Mouse (Mus musculus): ENCODE measurements around the gene Usp19. TPM values are rescaled to one million over a fixed set of nuclear protein-coding genes. Genes with fewer than 3 reads are reported as not detected.

The Usp19 gene
- total and polyA plus RNA-seq, 3 experiments: 44.7 to 197 (median 87.7) TPM

- no peaks in the 10 kb centered on the region for H3K9me3 ChIP-seq (replicated peaks)
- no peaks in the 10 kb centered on the region for H3K27me3 ChIP-seq (ENCODE audit: insufficient read depth, low read length)
- ATAC-seq (ENCODE audit: extremely low read depth, insufficient number of reproducible peaks, low FRiP score, poor library complexity, severe bottlenecking) (no peak), DNase-seq (ENCODE audit: low spot score) (peak; percentile 41)
- H3K4me1 ChIP-seq (ENCODE audit: insufficient read depth, low read depth, low read length): peaks cover 62% of the 10 kb centered on the region
- H3K36me3 ChIP-seq (replicated peaks): peaks cover 38% of the 10 kb centered on the region
- H3K4me3 ChIP-seq (ENCODE audit: low read depth, low read length): peak overlapping the region; percentile 76
- peak; percentile 12; the same call in 1 of the 2 replicates for TF ChIP-seq TAL1 (conservative IDR thresholded peaks at IDR 0.05; ENCODE audit: low read depth, low read length)
- TF ChIP-seq GATA2 (IDR thresholded peaks at IDR 0.05; ENCODE audit: borderline replicate concordance, low read depth, low read length): no peak
Measured at GRCm38 (mm10) chr9:108451519-108452160, 38.8 kb upstream of the Usp19 start.

- Histone ChIP-seq H3K4me3 (ENCODE audit: low read depth, low read length) (peak overlapping the region; percentile 76), H3K27me3 (ENCODE audit: insufficient read depth, low read length) (no peaks in the 10 kb centered on the region), H3K4me1 (ENCODE audit: insufficient read depth, low read depth, low read length) (peaks cover 64% of the 10 kb centered on the region), H3K36me3 (replicated peaks) (peaks cover 37% of the 10 kb centered on the region), H3K9me3 (replicated peaks) (no peaks in the 10 kb centered on the region)
- DNase-seq (ENCODE audit: low spot score) (peak; percentile 82), ATAC-seq (ENCODE audit: extremely low read depth, insufficient number of reproducible peaks, low FRiP score, poor library complexity, severe bottlenecking) (peak; percentile 64)
- TF ChIP-seq GATA1 (IDR thresholded peaks at IDR 0.05; ENCODE audit: borderline replicate concordance, low read length) (no peak), GATA2 (IDR thresholded peaks at IDR 0.05; ENCODE audit: borderline replicate concordance, low read depth, low read length) (no peak), CTCF (IDR thresholded peaks at IDR 0.05; ENCODE audit: low read depth, low read length) (peak; percentile 88), TAL1 (conservative IDR thresholded peaks at IDR 0.05; ENCODE audit: low read depth, low read length) (no peak), POLR2AphosphoS5 (IDR thresholded peaks at IDR 0.05; ENCODE audit: insufficient replicate concordance, low read depth, low read length) (no peak)
Measured at GRCm38 (mm10) chr9:108452291-108452906, 38.0 kb upstream of the Usp19 start.

- Histone ChIP-seq H3K4me1 (ENCODE audit: insufficient read depth, low read depth, low read length) (peaks cover 68% of the 10 kb centered on the region), H3K27me3 (ENCODE audit: insufficient read depth, low read length) (no peaks in the 10 kb centered on the region), H3K36me3 (replicated peaks) (peaks cover 32% of the 10 kb centered on the region), H3K4me3 (ENCODE audit: low read depth, low read length) (peak overlapping the region; percentile 76; the same call in 1 of the 2 replicates), H3K9me3 (replicated peaks) (no peaks in the 10 kb centered on the region)
- DNase-seq (ENCODE audit: low spot score) (no peak), ATAC-seq (ENCODE audit: extremely low read depth, insufficient number of reproducible peaks, low FRiP score, poor library complexity, severe bottlenecking) (no peak)
- no peak for TF ChIP-seq POLR2AphosphoS5 (IDR thresholded peaks at IDR 0.05; ENCODE audit: insufficient replicate concordance, low read depth, low read length)
- TF ChIP-seq TAL1 (conservative IDR thresholded peaks at IDR 0.05; ENCODE audit: low read depth, low read length): no peak
- TF ChIP-seq GATA2 (IDR thresholded peaks at IDR 0.05; ENCODE audit: borderline replicate concordance, low read depth, low read length): no peak
- no peak for TF ChIP-seq CTCF (IDR thresholded peaks at IDR 0.05; ENCODE audit: low read depth, low read length)
- no peak for TF ChIP-seq GATA1 (IDR thresholded peaks at IDR 0.05; ENCODE audit: borderline replicate concordance, low read length)
Measured at GRCm38 (mm10) chr9:108452911-108453310, 37.5 kb upstream of the Usp19 start.

GRCm38 (mm10) chr9:108453458-108453857 is 36.9 kb upstream of the Usp19 start:
- no peaks in the 10 kb centered on the region for H3K27me3 ChIP-seq (ENCODE audit: insufficient read depth, low read length)
- TF ChIP-seq CTCF (IDR thresholded peaks at IDR 0.05; ENCODE audit: low read depth, low read length): no peak
- no peak for TF ChIP-seq GATA2 (IDR thresholded peaks at IDR 0.05; ENCODE audit: borderline replicate concordance, low read depth, low read length)
- TF ChIP-seq GATA1 (IDR thresholded peaks at IDR 0.05; ENCODE audit: borderline replicate concordance, low read length): no peak
- TF ChIP-seq TAL1 (conservative IDR thresholded peaks at IDR 0.05; ENCODE audit: low read depth, low read length): no peak
- no peak for ATAC-seq (ENCODE audit: extremely low read depth, insufficient number of reproducible peaks, low FRiP score, poor library complexity, severe bottlenecking)
- no peak for DNase-seq (ENCODE audit: low spot score)
- H3K36me3 ChIP-seq (replicated peaks): peaks cover 27% of the 10 kb centered on the region
- H3K4me1 ChIP-seq (ENCODE audit: insufficient read depth, low read depth, low read length): peaks cover 70% of the 10 kb centered on the region
- H3K4me3 ChIP-seq (ENCODE audit: low read depth, low read length): no peak overlapping the region
- no peaks in the 10 kb centered on the region for H3K9me3 ChIP-seq (replicated peaks)

GRCm38 (mm10) chr9:108454429-108454828 is 36.0 kb upstream of the Usp19 start:
- ATAC-seq (ENCODE audit: extremely low read depth, insufficient number of reproducible peaks, low FRiP score, poor library complexity, severe bottlenecking) (no peak), DNase-seq (ENCODE audit: low spot score) (no peak)
- no peak overlapping the region for H3K4me3 ChIP-seq (ENCODE audit: low read depth, low read length)
- peaks cover 20% of the 10 kb centered on the region for H3K36me3 ChIP-seq (replicated peaks)
- TF ChIP-seq POLR2AphosphoS5 (IDR thresholded peaks at IDR 0.05; ENCODE audit: insufficient replicate concordance, low read depth, low read length): no peak
- no peak for TF ChIP-seq CTCF (IDR thresholded peaks at IDR 0.05; ENCODE audit: low read depth, low read length)
- TF ChIP-seq TAL1 (conservative IDR thresholded peaks at IDR 0.05; ENCODE audit: low read depth, low read length): no peak
- no peak for TF ChIP-seq GATA2 (IDR thresholded peaks at IDR 0.05; ENCODE audit: borderline replicate concordance, low read depth, low read length)
- TF ChIP-seq GATA1 (IDR thresholded peaks at IDR 0.05; ENCODE audit: borderline replicate concordance, low read length): no peak
- H3K9me3 ChIP-seq (replicated peaks): no peaks in the 10 kb centered on the region
- no peaks in the 10 kb centered on the region for H3K27me3 ChIP-seq (ENCODE audit: insufficient read depth, low read length)
- peaks cover 74% of the 10 kb centered on the region for H3K4me1 ChIP-seq (ENCODE audit: insufficient read depth, low read depth, low read length)

GRCm38 (mm10) chr9:108455747-108456571 is 34.4 kb upstream of the Usp19 start:
- no peak for ATAC-seq (ENCODE audit: extremely low read depth, insufficient number of reproducible peaks, low FRiP score, poor library complexity, severe bottlenecking)
- Histone ChIP-seq H3K4me1 (ENCODE audit: insufficient read depth, low read depth, low read length) (peaks cover 68% of the 10 kb centered on the region), H3K9me3 (replicated peaks) (no peaks in the 10 kb centered on the region), H3K4me3 (ENCODE audit: low read depth, low read length) (no peak overlapping the region), H3K27me3 (ENCODE audit: insufficient read depth, low read length) (no peaks in the 10 kb centered on the region), H3K36me3 (replicated peaks) (peaks cover 5% of the 10 kb centered on the region)
- DNase-seq (ENCODE audit: low spot score): no peak
- TF ChIP-seq CTCF (IDR thresholded peaks at IDR 0.05; ENCODE audit: low read depth, low read length) (no peak), TAL1 (conservative IDR thresholded peaks at IDR 0.05; ENCODE audit: low read depth, low read length) (no peak), GATA2 (IDR thresholded peaks at IDR 0.05; ENCODE audit: borderline replicate concordance, low read depth, low read length) (no peak), POLR2AphosphoS5 (IDR thresholded peaks at IDR 0.05; ENCODE audit: insufficient replicate concordance, low read depth, low read length) (no peak)

Measured in G1E (cell line).